Mouse (Mus musculus) intestine, postnatal 0 days (tissue): ENCODE measurements around the gene Emx1. TPM values are rescaled to one million over a fixed set of nuclear protein-coding genes. Genes with fewer than 3 reads are reported as not detected.
A peak's percentile ranks its signal among the peaks of the same experiment; 100 is the strongest.

Source experiments
- ATAC-seq: fragments of 200-750 bp; cut with Nextera tagmentation; 2 replicates; pipeline ENCODE4 v1.8.0; 2017; ENCODE audit warnings: mild to moderate bottlenecking, moderate TSS enrichment, moderate library complexity
- H3K27ac ChIP-seq: fragments of 300-500 bp; sonication (generic); 2 replicates; pipeline ENCODE4 v1.5.1; 2014; ENCODE audit warnings: mild to moderate bottlenecking, low read depth, low read length, moderate library complexity
- H3K27me3 ChIP-seq: fragments of 300-500 bp; sonication (generic); replicated peaks from 2 replicates; pipeline ENCODE4 v1.6.1; 2014; ENCODE audit warnings: low read length, mixed read lengths; ENCODE audit not compliant: control insufficient read depth, insufficient read depth
- H3K36me3 ChIP-seq: fragments of 300-500 bp; sonication (generic); 2 replicates; pipeline ENCODE4 v1.6.1; 2014; ENCODE audit warnings: mild to moderate bottlenecking, moderate library complexity; ENCODE audit not compliant: control insufficient read depth, insufficient read depth
- H3K4me1 ChIP-seq: fragments of 300-500 bp; sonication (generic); replicated peaks from 2 replicates; pipeline ENCODE4 v1.6.1; 2014; ENCODE audit warnings: antibody characterized with exemption, low read length, mixed read lengths; ENCODE audit not compliant: control insufficient read depth, insufficient read depth
- H3K4me2 ChIP-seq: fragments of 300-500 bp; sonication (generic); replicated peaks from 2 replicates; pipeline ENCODE4 v1.6.1; 2014; ENCODE audit warnings: low read depth, mild to moderate bottlenecking, moderate library complexity
- H3K4me3 ChIP-seq: fragments of 300-500 bp; sonication (generic); 2 replicates; pipeline ENCODE4 v1.5.1; 2014; ENCODE audit warnings: low read depth, low read length
- H3K9ac ChIP-seq: fragments of 300-500 bp; sonication (generic); 2 replicates; pipeline ENCODE4 v1.6.1; 2014; ENCODE audit warnings: mild to moderate bottlenecking, low read depth, low read length
- H3K9me3 ChIP-seq: fragments of 300-500 bp; sonication (generic); 2 replicates; pipeline ENCODE4 v1.6.1; 2016; ENCODE audit warnings: mixed run types; ENCODE audit not compliant: control insufficient read depth
- CTCF ChIP-seq: sonication (generic); IDR thresholded peaks from 2 replicates; pipeline ENCODE4 v1.5.1; 2016; ENCODE audit warnings: low read depth, mild to moderate bottlenecking, control low read depth, antibody characterized with exemption, moderate library complexity
- WGBS: fragments of 180-500 bp; shearing (Covaris S2); extraction: QIAGEN DNeasy Blood & Tissue Kit; methylation state at CpG from one replicate; pipeline ENCODE4 v1.1.7; 2014; 5-methylcytosine and 5-hydroxymethylcytosine counted together
- polyA plus RNA-seq: library from polyadenylated mRNA; unstranded; fragments of >200 nt; fragmentation: Nextera tagmentation; extraction: Ambion mirVana; gene quantifications from 2 replicates; pipeline ENCODE4 v1.2.1, GENCODE M21; 2015

Emx1 gene
- polyA plus RNA-seq, 1 experiment from 2014 or later = not detected

GRCm38 (mm10) chr6:85222551-85222950 lies 35.3 kb downstream of the Emx1 start:
- Histone ChIP-seq H3K4me2 (no peak overlapping the region), H3K9me3 (no peaks in the 10 kb centered on the region), H3K4me3 (no peak overlapping the region), H3K4me1 (no peaks in the 10 kb centered on the region), H3K9ac (no peak overlapping the region), H3K27me3 (no peaks in the 10 kb centered on the region), H3K36me3 (no peaks in the 10 kb centered on the region; the same call in 1 of the 2 replicates), H3K27ac (no peak overlapping the region)
- 88% methylated on average over 10 of the region's 10 CpGs for WGBS
- no peak for ATAC-seq
- TF ChIP-seq CTCF = no peak

DNA sequence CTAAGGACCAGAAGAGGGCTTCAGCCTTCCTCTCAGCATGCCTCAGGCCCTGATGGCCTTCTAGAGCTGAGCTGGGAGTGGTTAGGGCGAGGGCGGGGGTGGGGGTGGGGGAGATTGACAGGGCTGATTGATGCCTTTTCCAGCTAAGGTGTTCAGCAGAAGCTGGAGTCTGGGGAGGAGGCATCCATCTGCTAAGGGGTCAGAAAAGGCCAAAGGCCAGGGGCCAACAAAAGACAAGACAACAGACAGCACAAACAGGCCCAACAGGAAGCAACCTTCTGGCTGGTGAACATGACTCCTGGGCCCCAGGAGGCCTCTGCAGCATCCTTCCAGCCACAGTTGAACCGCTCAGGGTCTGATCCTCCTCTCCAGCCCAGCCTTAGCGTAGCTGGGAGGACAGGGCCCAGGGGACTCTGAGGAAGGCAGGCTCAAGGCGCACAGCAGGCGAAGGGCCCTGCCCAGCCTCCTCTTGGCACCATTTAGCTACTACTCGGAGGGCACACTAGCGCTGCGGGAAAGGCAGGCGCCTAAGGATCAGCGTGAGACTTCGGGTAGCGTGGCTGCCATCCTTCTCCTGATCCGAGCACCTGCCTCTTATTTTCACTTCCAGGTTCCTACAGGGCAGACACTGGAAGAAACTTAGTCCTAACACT lies 36.4 kb downstream of the Emx1 start:
- no peaks in the 10 kb centered on the region for H3K9me3 ChIP-seq
- no peak overlapping the region for H3K4me2 ChIP-seq
- TF ChIP-seq CTCF = no peak
- no peak overlapping the region for H3K4me3 ChIP-seq
- ATAC-seq = no peak
- no peaks in the 10 kb centered on the region for H3K27me3 ChIP-seq
- WGBS = 69% methylated on average over 14 of the region's 14 CpGs
- no peak overlapping the region for H3K27ac ChIP-seq
- no peaks in the 10 kb centered on the region; the same call in 1 of the 2 replicates for H3K36me3 ChIP-seq
- no peak overlapping the region for H3K9ac ChIP-seq
- H3K4me1 ChIP-seq = no peaks in the 10 kb centered on the region

- no peak for ATAC-seq
Measured at GRCm38 (mm10) chr6:85224442-85224891, 37.2 kb downstream of the Emx1 start.

DNA sequence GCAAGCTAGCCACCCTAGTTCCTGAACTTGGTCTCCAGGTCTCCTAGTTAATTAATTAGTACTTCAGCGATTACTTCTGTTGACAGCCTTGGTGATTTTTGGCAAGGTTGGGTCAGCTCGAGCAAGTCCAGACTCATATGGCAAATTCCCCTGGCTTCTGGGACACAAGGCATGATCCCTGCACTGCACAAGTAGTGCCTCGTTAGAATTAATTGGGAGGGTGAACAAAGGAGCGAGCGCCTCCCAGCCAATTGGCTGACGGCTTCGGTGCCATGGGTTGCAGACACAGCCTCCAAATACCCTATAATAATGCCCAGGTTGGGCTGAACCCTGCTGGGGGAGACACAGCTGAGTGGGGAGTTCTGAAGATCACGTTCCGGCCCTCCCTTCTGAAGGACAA lies 39.3 kb downstream of the Emx1 start:
- Histone ChIP-seq H3K9ac (no peak overlapping the region), H3K4me3 (no peak overlapping the region), H3K9me3 (no peaks in the 10 kb centered on the region), H3K4me2 (no peak overlapping the region), H3K27ac (no peak overlapping the region), H3K4me1 (0 out of 2 replicates have a peak, but pooled peaks cover 3% of the 10 kb centered on the region), H3K36me3 (no peaks in the 10 kb centered on the region; the same call in 1 of the 2 replicates), H3K27me3 (no peaks in the 10 kb centered on the region)
- TF ChIP-seq CTCF = no peak
- 87% methylated on average over 9 of the region's 9 CpGs for WGBS
- no peak for ATAC-seq

More at GRCm38 (mm10) chr6:85224442-85224891, 37.2 kb downstream of the Emx1 start:
- no peak overlapping the region for H3K4me2 ChIP-seq
- 70% methylated on average over 15 of the region's 15 CpGs for WGBS
- no peak overlapping the region for H3K4me3 ChIP-seq
- H3K9me3 ChIP-seq = no peaks in the 10 kb centered on the region
- H3K9ac ChIP-seq = no peak overlapping the region
- no peaks in the 10 kb centered on the region; the same call in 1 of the 2 replicates for H3K36me3 ChIP-seq
- no peak for TF ChIP-seq CTCF
- no peaks in the 10 kb centered on the region for H3K4me1 ChIP-seq
- no peaks in the 10 kb centered on the region for H3K27me3 ChIP-seq
- H3K27ac ChIP-seq = no peak overlapping the region

GRCm38 (mm10) chr6:85227520-85227919 lies 40.3 kb downstream of the Emx1 start:
- Histone ChIP-seq H3K4me3 (no peak overlapping the region), H3K27me3 (no peaks in the 10 kb centered on the region), H3K27ac (no peak overlapping the region), H3K4me2 (no peak overlapping the region), H3K9me3 (no peaks in the 10 kb centered on the region), H3K9ac (no peak overlapping the region), H3K4me1 (0 out of 2 replicates have a peak, but pooled peaks cover 3% of the 10 kb centered on the region), H3K36me3 (no peaks in the 10 kb centered on the region; the same call in 1 of the 2 replicates)
- WGBS = 44% methylated on average over 2 of the region's 2 CpGs
- no peak for ATAC-seq
- no peak for TF ChIP-seq CTCF

GRCm38 (mm10) chr6:85230762-85231161 lies 43.5 kb downstream of the Emx1 start:
- Histone ChIP-seq H3K27me3 (no peaks in the 10 kb centered on the region), H3K27ac (no peak overlapping the region), H3K4me2 (no peak overlapping the region), H3K9ac (no peak overlapping the region), H3K9me3 (no peaks in the 10 kb centered on the region), H3K36me3 (no peaks in the 10 kb centered on the region), H3K4me1 (0 out of 2 replicates have a peak, but pooled peaks cover 3% of the 10 kb centered on the region), H3K4me3 (no peak overlapping the region)
- ATAC-seq = peak; percentile 65; the same call in 1 of the 2 replicates
- no peak for TF ChIP-seq CTCF
- WGBS = 27% methylated on average over 3 of the region's 3 CpGs
